Mouse (Mus musculus) lung, embryonic 16.5 days (tissue): ENCODE results near the gene Vcpkmt. TPM values are rescaled to one million over a fixed set of nuclear protein-coding genes. Genes with fewer than 3 reads are reported as not detected.

ENCODE experiments used
- ATAC-seq: fragments of 200-750 bp; cut with Nextera tagmentation; 2 replicates; pipeline ENCODE4 v1.8.0; 2017; ENCODE audit warnings: low read depth, mild to moderate bottlenecking, moderate library complexity
- H3K27ac ChIP-seq: fragments of 300-500 bp; sonication (generic); 2 replicates; pipeline ENCODE4 v1.5.1; 2014; ENCODE audit warnings: mild to moderate bottlenecking, control low read depth, low read length
- H3K27me3 ChIP-seq: fragments of 300-500 bp; sonication (generic); 2 replicates; pipeline ENCODE4 v1.6.1; 2014; ENCODE audit warnings: low read depth, low read length, mixed read lengths; ENCODE audit not compliant: control insufficient read depth, insufficient read depth
- H3K36me3 ChIP-seq: fragments of 300-500 bp; sonication (generic); 2 replicates; pipeline ENCODE4 v1.6.1; 2014; ENCODE audit warnings: low read length; ENCODE audit not compliant: control insufficient read depth, insufficient read depth
- H3K4me1 ChIP-seq: fragments of 300-500 bp; sonication (generic); replicated peaks from 2 replicates; pipeline ENCODE4 v1.6.1; 2014; ENCODE audit warnings: low read length, mixed read lengths; ENCODE audit not compliant: control insufficient read depth, insufficient read depth
- H3K4me2 ChIP-seq: fragments of 300-500 bp; sonication (generic); 2 replicates; pipeline ENCODE4 v1.6.1; 2014; ENCODE audit warnings: low read depth, low read length, control low read depth
- H3K4me3 ChIP-seq: fragments of 300-500 bp; sonication (generic); 2 replicates; pipeline ENCODE4 v1.5.1; 2014; ENCODE audit warnings: mild to moderate bottlenecking, low read length, control low read depth
- H3K9ac ChIP-seq: fragments of 300-500 bp; sonication (generic); 2 replicates; pipeline ENCODE4 v1.6.1; 2014; ENCODE audit warnings: low read length, control low read depth
- H3K9me3 ChIP-seq: fragments of 300-500 bp; sonication (generic); 2 replicates; pipeline ENCODE4 v1.6.1; 2016; ENCODE audit warnings: low read length; ENCODE audit not compliant: control insufficient read depth
- WGBS: fragments of 180-500 bp; shearing (Covaris S2); extraction: QIAGEN DNeasy Blood & Tissue Kit; methylation state at CpG from one replicate; pipeline ENCODE4 v1.1.7; 2014; 5-methylcytosine and 5-hydroxymethylcytosine counted together
- microRNA-seq: library from miRNA; unstranded; fragments of <30 nt; microRNA quantifications from one replicate; pipeline ENCODE4, GENCODE M21; 2016
- polyA plus RNA-seq: library from polyadenylated mRNA; unstranded; fragments of >200 nt; fragmentation: Nextera tagmentation; extraction: Ambion mirVana; gene quantifications from 2 replicates; pipeline ENCODE4 v1.2.1, GENCODE M21; 2015

The Vcpkmt gene
- polyA plus RNA-seq, 1 experiment from 2014 or later, result 19.9 TPM

DNA sequence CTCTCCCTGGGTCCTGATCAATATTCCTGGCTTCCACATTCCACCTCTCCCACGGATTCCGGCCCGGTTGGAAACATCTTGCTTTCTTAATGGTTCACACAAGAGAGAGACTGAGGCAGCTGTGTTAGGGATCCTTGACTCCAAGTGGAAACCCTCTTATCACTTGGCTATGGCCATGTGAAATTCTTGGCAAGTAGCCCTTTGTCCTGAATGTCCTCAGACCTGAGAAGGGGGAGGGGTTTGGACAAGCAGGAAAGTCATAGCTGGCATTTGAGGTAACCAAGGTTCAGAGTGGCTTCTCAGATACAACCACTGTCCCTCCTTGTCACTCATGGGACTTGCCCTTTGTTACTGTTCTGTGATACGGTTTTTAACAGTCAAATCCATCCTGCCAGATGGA, 50.7 kb downstream of the Vcpkmt start:
- no peak overlapping the region for H3K4me2 ChIP-seq
- no peaks in the 10 kb centered on the region for H3K9me3 ChIP-seq
- no peak for ATAC-seq
- WGBS, result 84% methylated on average over 4 of the region's 4 CpGs
- H3K27ac ChIP-seq, result no peak overlapping the region
- H3K36me3 ChIP-seq, result no peaks in the 10 kb centered on the region
- H3K27me3 ChIP-seq, result no peaks in the 10 kb centered on the region
- no peak overlapping the region for H3K9ac ChIP-seq
- no peak overlapping the region for H3K4me3 ChIP-seq
- peaks cover 7% of the 10 kb centered on the region; the same call in 1 of the 2 replicates for H3K4me1 ChIP-seq

DNA sequence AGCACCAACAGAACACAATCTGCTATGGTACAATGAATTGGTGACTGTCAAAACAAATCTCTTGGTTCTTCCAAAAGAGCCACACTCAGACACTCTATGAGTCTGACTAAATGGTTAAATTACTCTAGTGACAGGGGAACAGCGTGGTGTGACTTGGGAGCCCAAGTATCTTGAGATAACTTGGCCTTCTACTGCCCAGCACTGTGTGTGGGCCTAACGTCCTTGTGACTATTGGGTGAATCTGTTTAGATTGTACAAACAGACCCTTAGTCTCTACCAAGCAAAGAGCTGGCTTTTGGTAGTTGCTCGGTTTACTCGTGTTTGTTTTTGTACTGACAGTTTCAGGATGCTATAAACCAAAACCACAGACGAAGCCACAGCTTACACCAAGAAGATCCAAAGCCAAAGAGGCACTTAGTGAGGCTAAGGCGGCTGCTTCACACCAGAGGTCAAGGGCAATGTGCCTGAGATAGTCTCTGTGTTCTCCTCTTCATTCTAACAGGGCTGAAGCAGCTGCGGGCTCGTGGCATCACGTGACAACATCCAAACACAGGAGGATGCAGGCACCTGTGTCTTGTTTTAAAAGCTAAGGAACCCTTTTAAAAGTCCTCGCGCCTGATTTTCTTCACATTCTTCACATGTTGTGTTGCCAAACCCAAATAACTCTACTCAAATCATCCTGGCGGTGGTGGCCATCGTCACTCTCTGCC, 53.0 kb downstream of the Vcpkmt start:
- Histone ChIP-seq H3K27ac (no peak overlapping the region), H3K4me1 (peaks cover 10% of the 10 kb centered on the region), H3K36me3 (no peaks in the 10 kb centered on the region), H3K4me3 (no peak overlapping the region), H3K9ac (no peak overlapping the region), H3K9me3 (no peaks in the 10 kb centered on the region), H3K4me2 (no peak overlapping the region), H3K27me3 (no peaks in the 10 kb centered on the region)
- no peak for ATAC-seq
- WGBS, result 70% methylated on average over 13 of the region's 13 CpGs

GRCm38 (mm10) chr12:69528275-69529032, 54.4 kb downstream of the Vcpkmt start:
- H3K4me2 ChIP-seq, result no peak overlapping the region
- no peak overlapping the region for H3K27ac ChIP-seq
- no peak overlapping the region for H3K9ac ChIP-seq
- H3K4me3 ChIP-seq, result no peak overlapping the region
- WGBS, result 52% methylated on average over 8 of the region's 8 CpGs
- peak; percentile 69 for ATAC-seq
- no peaks in the 10 kb centered on the region for H3K36me3 ChIP-seq
- H3K27me3 ChIP-seq, result no peaks in the 10 kb centered on the region
- H3K9me3 ChIP-seq, result no peaks in the 10 kb centered on the region
- H3K4me1 ChIP-seq, result peaks cover 17% of the 10 kb centered on the region

Small RNA genes lying within 50 kb of the gene (microRNA-seq; reads per million reads assigned to microRNA genes)
- gene Gm23018, result not detected

Other genes starting within 250 kb of the Vcpkmt start
- 85.9 and 86.9 TPM in 2 replicates for gene Nemf, start 225.9 kb downstream of the Vcpkmt start, polyA plus RNA-seq
- gene Arf6, start 210.9 kb downstream of the Vcpkmt start, polyA plus RNA-seq, result 35.1 and 41.8 TPM in 2 replicates
- 1.3 TPM in 2 replicates for gene Gm9887, start 210.6 kb downstream of the Vcpkmt start, polyA plus RNA-seq
- gene Sos2, start 98.8 kb upstream of the Vcpkmt start, polyA plus RNA-seq, result 9.2 and 9.3 TPM in 2 replicates
- 14.3 and 15.5 TPM in 2 replicates for gene L2hgdh, start 141.8 kb upstream of the Vcpkmt start, polyA plus RNA-seq
- 35.3 and 36.4 TPM in 2 replicates for gene Atp5s, start 141.9 kb upstream of the Vcpkmt start, polyA plus RNA-seq
- gene Cdkl1, start 208.2 kb upstream of the Vcpkmt start, polyA plus RNA-seq, result 1.3 and 2.0 TPM in 2 replicates